Mouse (Mus musculus): Measurements from ENCODE around the gene Scaf1. TPM values are rescaled to one million over a fixed set of nuclear protein-coding genes. Genes with fewer than 3 reads are reported as not detected.

Gene Scaf1
- total RNA-seq (2023) = 59.4 and 75.8 TPM in 2 replicates

GRCm38 (mm10) chr7:45015957-45016612 lies at the start of gene Scaf1:
Scaf1 (minus strand) TSS chr7:45016363.

GRCm38 (mm10) chr7:45062239-45062835 lies 46.2 kb upstream of the Scaf1 start, which contains the start of the genes Nosip and Prrg2:
Nosip (plus strand) TSS chr7:45062429.
Prrg2 (minus strand) TSS chr7:45062677.

GRCm38 (mm10) chr7:45052862-45053116 lies 36.6 kb upstream of the Scaf1 start, which contains the start of gene Prr12:
Prr12 (minus strand) TSS chr7:45052881.

GRCm38 (mm10) chr7:45017242-45018061 lies 1.3 kb upstream of the Scaf1 start, which contains the start of gene Rras:
Rras (plus strand) TSS chr7:45017961.

GRCm38 (mm10) chr7:44998501-44998955 lies 17.6 kb downstream of the Scaf1 start, which contains the start of gene Bcl2l12:
Bcl2l12 (minus strand) TSS chr7:44998712.

GRCm38 (mm10) chr7:44997231-44997939 lies 18.8 kb downstream of the Scaf1 start, which contains the start of gene Irf3:
Irf3 (plus strand) TSS chr7:44997648.

GRCm38 (mm10) chr7:44986192-44986878 lies 29.8 kb downstream of the Scaf1 start, which contains the start of gene Prmt1:
Prmt1 (minus strand) TSS chr7:44986568.

GRCm38 (mm10) chr7:44974383-44975116 lies 41.6 kb downstream of the Scaf1 start, which contains the start of gene Cpt1c:
Cpt1c (minus strand) TSS chr7:44974851.

Other genes starting within 250 kb of the Scaf1 start
- gene Nup62, start 200.3 kb downstream of the Scaf1 start, total RNA-seq (2023) = 43.7 and 56.6 TPM in 2 replicates
- gene Il4i1, start 200.0 kb downstream of the Scaf1 start, total RNA-seq (2023) = 0.54 and 0.63 TPM in 2 replicates
- gene Atf5, start 199.7 kb downstream of the Scaf1 start, total RNA-seq (2023) = 5.5 and 6.4 TPM in 2 replicates
- 13.8 and 19.9 TPM in 2 replicates for gene Akt1s1, start 167.4 kb downstream of the Scaf1 start, total RNA-seq (2023)
- gene Tbc1d17, start 167.3 kb downstream of the Scaf1 start, total RNA-seq (2023) = 69.2 and 85.6 TPM in 2 replicates
- 520 and 612 TPM in 2 replicates for gene Pnkp, start 159.2 kb downstream of the Scaf1 start, total RNA-seq (2023)
- 29.4 and 29.6 TPM in 2 replicates for gene Ptov1, start 146.6 kb downstream of the Scaf1 start, total RNA-seq (2023)
- gene Med25, start 123.7 kb downstream of the Scaf1 start, total RNA-seq (2023) = 31.2 and 33.7 TPM in 2 replicates
- 3.1 and 3.2 TPM in 2 replicates for gene Fuz, start 120.3 kb downstream of the Scaf1 start, total RNA-seq (2023)
- gene Ap2a1, start 86.9 kb downstream of the Scaf1 start, total RNA-seq (2023) = 64.6 and 68.6 TPM in 2 replicates
- gene Tsks, start 73.2 kb downstream of the Scaf1 start, total RNA-seq (2023) = not detected in 2 replicates
- gene Cpt1c, start 41.5 kb downstream of the Scaf1 start, total RNA-seq (2023) = 0.23 and 1.3 TPM in 2 replicates
- gene Prmt1, start 29.8 kb downstream of the Scaf1 start, total RNA-seq (2023) = 48.5 and 57.0 TPM in 2 replicates
- gene Irf3, start 18.7 kb downstream of the Scaf1 start, total RNA-seq (2023) = 44.5 and 55.1 TPM in 2 replicates
- gene Bcl2l12, start 17.7 kb downstream of the Scaf1 start, total RNA-seq (2023) = 7.3 and 7.9 TPM in 2 replicates
- 7.6 and 7.8 TPM in 2 replicates for gene Rras, start 1.6 kb upstream of the Scaf1 start, total RNA-seq (2023)
- gene Prr12, start 36.5 kb upstream of the Scaf1 start, total RNA-seq (2023) = 15.9 and 19.2 TPM in 2 replicates
- 32.5 and 35.9 TPM in 2 replicates for gene Nosip, start 46.1 kb upstream of the Scaf1 start, total RNA-seq (2023)
- gene Prrg2, start 46.3 kb upstream of the Scaf1 start, total RNA-seq (2023) = 15.3 and 20.8 TPM in 2 replicates
- 2.6 and 3.0 TPM in 2 replicates for gene Rcn3, start 75.9 kb upstream of the Scaf1 start, total RNA-seq (2023)
- gene Fcgrt, start 87.5 kb upstream of the Scaf1 start, total RNA-seq (2023) = 11.5 and 11.6 TPM in 2 replicates
- gene Rps11, start 108.1 kb upstream of the Scaf1 start, total RNA-seq (2023) = 561 and 713 TPM in 2 replicates
- gene Rpl13a, start 112.4 kb upstream of the Scaf1 start, total RNA-seq (2023) = 790 and 900 TPM in 2 replicates
- not detected in 2 replicates for gene Gm45713, start 119.9 kb upstream of the Scaf1 start, total RNA-seq (2023)
- 22.0 and 23.2 TPM in 2 replicates for gene Flt3l, start 120.1 kb upstream of the Scaf1 start, total RNA-seq (2023)
- 41.1 and 44.5 TPM in 2 replicates for gene Pih1d1, start 137.9 kb upstream of the Scaf1 start, total RNA-seq (2023)
- gene Aldh16a1, start 138.2 kb upstream of the Scaf1 start, total RNA-seq (2023) = 77.5 and 91.9 TPM in 2 replicates
- 0.23 TPM in 1 of 2 replicates, not detected in the other for gene Slc17a7, start 147.6 kb upstream of the Scaf1 start, total RNA-seq (2023)
- not detected in 2 replicates for gene Gfy, start 163.2 kb upstream of the Scaf1 start, total RNA-seq (2023)
- not detected in 2 replicates for gene Pth2, start 164.6 kb upstream of the Scaf1 start, total RNA-seq (2023)
- not detected in 2 replicates for gene Ccdc155, start 188.5 kb upstream of the Scaf1 start, total RNA-seq (2023)
- not detected in 2 replicates for gene Dkkl1, start 195.8 kb upstream of the Scaf1 start, total RNA-seq (2023)
- gene Tead2, start 199.4 kb upstream of the Scaf1 start, total RNA-seq (2023) = not detected in 2 replicates
- gene Cd37, start 222.8 kb upstream of the Scaf1 start, total RNA-seq (2023) = 347 and 367 TPM in 2 replicates
- 1.2 and 1.3 TPM in 2 replicates for gene Slc6a16, start 224.7 kb upstream of the Scaf1 start, total RNA-seq (2023)